Mouse (Mus musculus) liver, embryonic 14.5 days (tissue): ENCODE measurements around the gene Fbf1.

ENCODE experiments used
- CTCF ChIP-seq: IDR thresholded peaks from 2 replicates; pipeline ENCODE4 v1.5.1; 2016; ENCODE audit warnings: antibody characterized with exemption, low read depth, control low read depth
- EP300 ChIP-seq: IDR thresholded peaks from 2 replicates; pipeline ENCODE4 v1.6.1; 2016; ENCODE audit warnings: antibody characterized with exemption, low read depth

GRCm38 (mm10) chr11:116198639-116199531, 30.9 kb upstream of the Fbf1 start, which contains the start of the genes Ten1 and Acox1:
- 0 out of 2 replicates have a peak, but pooled peaks have one; percentile 2 for TF ChIP-seq CTCF
- TF ChIP-seq EP300 = peak; percentile 5; the same call in 1 of the 2 replicates
